Mouse (Mus musculus) embryo, embryonic 10 days (tissue): ENCODE results near the gene Fam20a.
A peak's percentile ranks its signal among the peaks of the same experiment; 100 is the strongest.

Source experiments
- DNase-seq: peaks from one replicate; pipeline ENCODE4 v3.0.0-alpha.2; 2015; ENCODE audit warnings: low spot score

The Fam20a gene

GRCm38 (mm10) chr11:109652505-109652904 is 69.6 kb downstream of the Fam20a start:
- no peak for DNase-seq

GRCm38 (mm10) chr11:109651566-109652024 is 70.5 kb downstream of the Fam20a start:
- DNase-seq: peak; percentile 38

- peak; percentile 97 for DNase-seq
Measured at GRCm38 (mm10) chr11:109650788-109651565, 71.1 kb downstream of the Fam20a start.

- peak; percentile 81 for DNase-seq
Measured at GRCm38 (mm10) chr11:109649975-109650701, 71.9 kb downstream of the Fam20a start.

GRCm38 (mm10) chr11:109649206-109649605 is 72.9 kb downstream of the Fam20a start, which contains the start of gene Prkar1a:
Gene Prkar1a, plus strand, starts transcription at chr11:109649405.
- no peak for DNase-seq

GRCm38 (mm10) chr11:109648510-109648909 is 73.6 kb downstream of the Fam20a start:
- DNase-seq: no peak

- no peak for DNase-seq
Measured at GRCm38 (mm10) chr11:109641498-109642222, 80.4 kb downstream of the Fam20a start.

- DNase-seq: no peak
Measured at GRCm38 (mm10) chr11:109635871-109636395, 86.1 kb downstream of the Fam20a start.

GRCm38 (mm10) chr11:109634928-109635327 is 87.2 kb downstream of the Fam20a start:
- DNase-seq: peak; percentile 19

GRCm38 (mm10) chr11:109629021-109629521 is 93.0 kb downstream of the Fam20a start:
- DNase-seq: peak; percentile 19

GRCm38 (mm10) chr11:109628099-109628498 is 94.0 kb downstream of the Fam20a start:
- no peak for DNase-seq

GRCm38 (mm10) chr11:109627648-109628047 is 94.4 kb downstream of the Fam20a start:
- no peak for DNase-seq

- DNase-seq: no peak
Measured at GRCm38 (mm10) chr11:109623238-109623637, 98.8 kb downstream of the Fam20a start.

- peak; percentile 42 for DNase-seq
Measured at GRCm38 (mm10) chr11:109622518-109623037, 99.5 kb downstream of the Fam20a start.

- peak; percentile 79 for DNase-seq
Measured at GRCm38 (mm10) chr11:109621183-109621582, 100.9 kb downstream of the Fam20a start.

GRCm38 (mm10) chr11:109620356-109620755 is 101.7 kb downstream of the Fam20a start:
- DNase-seq: no peak
